Mouse (Mus musculus) CH12.LX (cell line): ENCODE measurements around the gene Taar8c. TPM values are rescaled to one million over a fixed set of nuclear protein-coding genes. Genes with fewer than 3 reads are reported as not detected.
"Not testable (repeated sequence)": the region's sequence is repeated elsewhere in the genome, so short reads cannot be mapped to it uniquely, and the experiment has no call there.

Experiments used
- DNase-seq: peaks from one replicate; pipeline ENCODE4 v3.0.0-alpha.2; 2013; ENCODE audit errors: extremely low read depth
- H3K27ac ChIP-seq: 2 replicates; pipeline ENCODE4 v1.5.1; 2012; ENCODE audit warnings: low read depth, mild to moderate bottlenecking, control low read depth, moderate library complexity; ENCODE audit not compliant: insufficient read depth
- H3K27me3 ChIP-seq: replicated peaks from 2 replicates; pipeline ENCODE3; 2012; ENCODE audit warnings: inconsistent platforms
- H3K36me3 ChIP-seq, 2 experiments: replicated peaks in 1 of 2; 2 replicates each; pipeline versions ENCODE3 to v1.6.1; 2012; ENCODE audit warnings: inconsistent platforms in 1 of 2, low read length in 1 of 2, mild to moderate bottlenecking in 1 of 2, mixed read lengths in 1 of 2, moderate library complexity in 1 of 2; ENCODE audit not compliant: control insufficient read depth in 1 of 2, insufficient read depth in 1 of 2
- H3K4me1 ChIP-seq, 2 experiments: 2 replicates each; pipeline ENCODE4 v1.6.1; 2012; ENCODE audit warnings: inconsistent platforms in 1 of 2, moderate library complexity in 1 of 2; ENCODE audit not compliant: insufficient read depth in 2 of 2, control insufficient read depth in 1 of 2
- H3K4me2 ChIP-seq: 2 replicates; pipeline ENCODE4 v1.6.1; 2012; ENCODE audit warnings: low read depth, mild to moderate bottlenecking, control low read depth; ENCODE audit not compliant: poor library complexity, insufficient read depth, severe bottlenecking
- H3K4me3 ChIP-seq, 3 experiments: fragments of 150-350 bp in 1 of 3; sonication (generic) in 1 of 3; replicated peaks in 1 of 3; 2 replicates each; pipeline versions ENCODE3 to v1.5.1; 2011 to 2012; ENCODE audit warnings: low read depth in 2 of 3, low read length in 2 of 3, mild to moderate bottlenecking in 2 of 3, moderate library complexity in 2 of 3, control low read depth in 1 of 3, improper control_type of control experiment in 1 of 3, inconsistent platforms in 1 of 3, mixed read lengths in 1 of 3; ENCODE audit not compliant: poor library complexity in 1 of 3
- H3K79me2 ChIP-seq: replicated peaks from 2 replicates; pipeline ENCODE4 v1.6.1; 2012; ENCODE audit warnings: mild to moderate bottlenecking, moderate library complexity; ENCODE audit not compliant: control insufficient read depth, poor library complexity, insufficient read depth, severe bottlenecking; ENCODE audit errors: extremely low read depth
- H3K9ac ChIP-seq: 2 replicates; pipeline ENCODE4 v1.6.1; 2012; ENCODE audit warnings: low read depth, mild to moderate bottlenecking, control low read depth, moderate library complexity; ENCODE audit not compliant: insufficient read depth
- H3K9me3 ChIP-seq: replicated peaks from 2 replicates; pipeline ENCODE3; 2012; ENCODE audit warnings: low read length, inconsistent platforms, mixed read lengths
- BHLHE40 ChIP-seq: IDR thresholded peaks from 2 replicates; pipeline ENCODE4 v1.6.1; 2011; ENCODE audit warnings: mild to moderate bottlenecking, low read depth, low read length, improper control_type of control experiment
- ETS1 ChIP-seq: conservative IDR thresholded peaks from 2 replicates; pipeline ENCODE4 v1.6.1; 2012; ENCODE audit warnings: low read depth, mild to moderate bottlenecking, inconsistent platforms, low read length, improper control_type of control experiment, moderate library complexity
- HCFC1 ChIP-seq: IDR thresholded peaks from 2 replicates; pipeline ENCODE4 v1.6.1; 2012; ENCODE audit warnings: low read depth, mild to moderate bottlenecking, inconsistent platforms, low read length, improper control_type of control experiment
- JUND ChIP-seq: conservative IDR thresholded peaks from 2 replicates; pipeline ENCODE4 v1.6.1; 2011; ENCODE audit warnings: low read depth, low read length, improper control_type of control experiment
- MAFK ChIP-seq: IDR thresholded peaks from 2 replicates; pipeline ENCODE4 v1.6.1; 2011; ENCODE audit warnings: low read length, improper control_type of control experiment; ENCODE audit not compliant: insufficient replicate concordance
- MAX ChIP-seq: IDR thresholded peaks from 2 replicates; pipeline ENCODE4 v1.6.1; 2011; ENCODE audit warnings: low read length, improper control_type of control experiment
- MAZ ChIP-seq: IDR thresholded peaks from 2 replicates; pipeline ENCODE4 v1.6.1; 2012; ENCODE audit warnings: low read depth, mild to moderate bottlenecking, inconsistent platforms, low read length, improper control_type of control experiment, moderate library complexity
- MEF2A ChIP-seq: IDR thresholded peaks from 2 replicates; pipeline ENCODE4 v1.6.1; 2014; ENCODE audit warnings: low read depth, mild to moderate bottlenecking, inconsistent platforms, low read length, improper control_type of control experiment, borderline replicate concordance
- MXI1 ChIP-seq: IDR thresholded peaks from 2 replicates; pipeline ENCODE4 v1.6.1; 2011; ENCODE audit warnings: mild to moderate bottlenecking, low read depth, low read length, improper control_type of control experiment
- NRF1 ChIP-seq: IDR thresholded peaks from 2 replicates; pipeline ENCODE4 v1.6.1; 2014; ENCODE audit warnings: low read depth, mild to moderate bottlenecking, inconsistent platforms, low read length, improper control_type of control experiment, moderate library complexity
- POLR2A ChIP-seq: IDR thresholded peaks from 2 replicates; pipeline ENCODE4 v1.6.1; 2011; ENCODE audit warnings: low read depth, mild to moderate bottlenecking, improper control_type of control experiment, low read length
- POLR2AphosphoS2 ChIP-seq: IDR thresholded peaks from 2 replicates; pipeline ENCODE4 v1.6.1; 2011; ENCODE audit warnings: low read depth, low read length, improper control_type of control experiment
- SIN3A ChIP-seq: IDR thresholded peaks from 2 replicates; pipeline ENCODE4 v1.6.1; 2012; ENCODE audit warnings: low read length, improper control_type of control experiment, inconsistent platforms
- SMC3 ChIP-seq: IDR thresholded peaks from 2 replicates; pipeline ENCODE4 v1.6.1; 2011; ENCODE audit warnings: low read depth, low read length, improper control_type of control experiment
- USF1 ChIP-seq: IDR thresholded peaks from 2 replicates; pipeline ENCODE4 v1.6.1; 2014; ENCODE audit warnings: low read depth, mild to moderate bottlenecking, inconsistent platforms, low read length, improper control_type of control experiment
- ZC3H11A ChIP-seq: IDR thresholded peaks from 2 replicates; pipeline ENCODE4 v1.6.1; 2012; ENCODE audit warnings: low read depth, mild to moderate bottlenecking, inconsistent platforms, low read length, improper control_type of control experiment
- ZKSCAN1 ChIP-seq: IDR thresholded peaks from 2 replicates; pipeline ENCODE4 v1.6.1; 2012; ENCODE audit warnings: low read depth, inconsistent platforms, low read length, improper control_type of control experiment, borderline replicate concordance
- ZMIZ1 ChIP-seq: IDR thresholded peaks from 2 replicates; pipeline ENCODE4 v1.6.1; 2012; ENCODE audit warnings: low read depth, mild to moderate bottlenecking, inconsistent platforms, low read length, improper control_type of control experiment
- dilution Hi-C: fragments of 300-500 bp; cut with MboI; formaldehyde crosslinking; loops from 2 replicates; pipeline ENCODE4 v1.14.3; 2020; ENCODE audit warnings: low sequenced_read_pairs; ENCODE audit not compliant: extremely low pct_unique_long_range_greater_than_20kb, extremely low pct_ligation_motif_present
- in situ Hi-C: fragments of 300-500 bp; cut with MboI; formaldehyde crosslinking; loops from 3 replicates; pipeline ENCODE4 v1.14.3; 2019; ENCODE audit warnings: low sequenced_read_pairs, low pct_ligation_motif_present, low pct_unique_long_range_greater_than_20kb, mixed read lengths
- polyA plus RNA-seq: library from polyadenylated mRNA; unstranded; fragments of >175 nt; gene quantifications from 2 replicates; pipeline ENCODE4 v1.2.1, GENCODE M21; 2012; ENCODE audit warnings: low read depth; ENCODE audit not compliant: insufficient read length
- total RNA-seq, 2 experiments: library from RNA; depleted of rRNA; stranded (reverse); fragments of 300-350 nt in 1 of 2; fragments of >200 nt in 1 of 2; gene quantifications; 2 replicates each; pipeline ENCODE4 v1.2.3; 2012 to 2014

Taar8c gene
- total and polyA plus RNA-seq, 3 experiments = not detected

- TF ChIP-seq SMC3 (no peak), HCFC1 (no peak), USF1 (no peak), MEF2A (no peak), ZMIZ1 (no peak), SIN3A (no peak), POLR2AphosphoS2 (no peak), NRF1 (no peak), ZC3H11A (no peak), MXI1 (no peak), BHLHE40 (no peak), MAFK (no peak), ZKSCAN1 (no peak), POLR2A (no peak), MAZ (no peak), MAX (no peak)
- dilution Hi-C loops (no loop called here), in situ Hi-C loops (no loop called here)
Measured at GRCm38 (mm10) chr10:24108236-24108635, 6.5 kb upstream of the Taar8c start.

GRCm38 (mm10) chr10:24107747-24108146 lies 6.0 kb upstream of the Taar8c start:
- in situ Hi-C loops = no loop called here
- no peak overlapping the region for H3K4me2 ChIP-seq
- H3K27me3 ChIP-seq = no peaks in the 10 kb centered on the region
- no peak overlapping the region for H3K4me3 ChIP-seq
- no peak overlapping the region for H3K9ac ChIP-seq
- no peaks in the 10 kb centered on the region for H3K9me3 ChIP-seq
- dilution Hi-C loops = no loop called here
- H3K27ac ChIP-seq = no peak overlapping the region
- peak; percentile 53 for TF ChIP-seq BHLHE40
- TF ChIP-seq ETS1 = no peak
- no peak for TF ChIP-seq JUND
- no peaks in the 10 kb centered on the region for H3K4me1 ChIP-seq
- DNase-seq = no peak
- no peaks in the 10 kb centered on the region for H3K36me3 ChIP-seq
- no peaks in the 10 kb centered on the region for H3K79me2 ChIP-seq

More at GRCm38 (mm10) chr10:24108236-24108635, 6.5 kb upstream of the Taar8c start:
- Histone ChIP-seq H3K9me3 (no peaks in the 10 kb centered on the region), H3K9ac (no peak overlapping the region), H3K27me3 (no peaks in the 10 kb centered on the region), H3K27ac (no peak overlapping the region), H3K4me3 (no peak overlapping the region), H3K36me3 (no peaks in the 10 kb centered on the region), H3K4me2 (no peak overlapping the region), H3K4me1 (no peaks in the 10 kb centered on the region), H3K79me2 (no peaks in the 10 kb centered on the region)
- no peak for DNase-seq

GRCm38 (mm10) chr10:24103299-24103698 lies 1.6 kb upstream of the Taar8c start:
- H3K9ac ChIP-seq, DNase-seq, H3K4me2 ChIP-seq, H3K4me1 ChIP-seq, in situ Hi-C loops, H3K9me3 ChIP-seq, H3K36me3 ChIP-seq, dilution Hi-C loops, H3K4me3 ChIP-seq, H3K27ac ChIP-seq, H3K79me2 ChIP-seq, H3K27me3 ChIP-seq: not testable (repeated sequence)

- H3K27me3 ChIP-seq, H3K9me3 ChIP-seq, DNase-seq, H3K36me3 ChIP-seq, in situ Hi-C loops, H3K9ac ChIP-seq, H3K79me2 ChIP-seq, H3K27ac ChIP-seq, H3K4me2 ChIP-seq, H3K4me3 ChIP-seq, dilution Hi-C loops, H3K4me1 ChIP-seq: not testable (repeated sequence)
Measured at GRCm38 (mm10) chr10:24097010-24097409, 4.7 kb downstream of the Taar8c start.
